Mouse (Mus musculus): Measurements from ENCODE around the gene Calm4.

The Calm4 gene

GRCm38 (mm10) chr13:3856252-3856651, 18.7 kb downstream of the Calm4 start:
- no peak for DNase-seq (ENCODE audit: low spot score in 2 of 2)

GRCm38 (mm10) chr13:3861251-3861650, 23.7 kb downstream of the Calm4 start:
- DNase-seq (ENCODE audit: low spot score in 2 of 2), result no peak

GRCm38 (mm10) chr13:3862325-3862724, 24.8 kb downstream of the Calm4 start:
- no peak for DNase-seq (ENCODE audit: low spot score in 2 of 2)

- peak; percentile 61 to 69 for DNase-seq (ENCODE audit: low spot score in 2 of 2)
Observed at GRCm38 (mm10) chr13:3862922-3863580, 25.5 kb downstream of the Calm4 start.

GRCm38 (mm10) chr13:3865648-3866354, 28.2 kb downstream of the Calm4 start:
- DNase-seq (ENCODE audit: low spot score in 2 of 2), result no peak

- no peak for DNase-seq (ENCODE audit: low spot score in 2 of 2)
Observed at GRCm38 (mm10) chr13:3866355-3867052, 28.9 kb downstream of the Calm4 start.

GRCm38 (mm10) chr13:3867158-3867557, 29.6 kb downstream of the Calm4 start:
- DNase-seq (ENCODE audit: low spot score in 2 of 2), result no peak

GRCm38 (mm10) chr13:3869901-3870300, 32.3 kb downstream of the Calm4 start:
- no peak for DNase-seq (ENCODE audit: low spot score in 2 of 2)

GRCm38 (mm10) chr13:3872832-3873231, 35.3 kb downstream of the Calm4 start:
- no peak for DNase-seq (ENCODE audit: low spot score in 2 of 2)

- DNase-seq (ENCODE audit: low spot score in 2 of 2), result no peak
Observed at GRCm38 (mm10) chr13:3876448-3876847, 38.9 kb downstream of the Calm4 start.

- no peak for DNase-seq (ENCODE audit: low spot score in 2 of 2)
Observed at GRCm38 (mm10) chr13:3877185-3877584, 39.6 kb downstream of the Calm4 start.

GRCm38 (mm10) chr13:3877679-3878220, 40.2 kb downstream of the Calm4 start:
- DNase-seq (ENCODE audit: low spot score in 2 of 2), result no peak

- DNase-seq (ENCODE audit: low spot score in 2 of 2), result no peak
Observed at GRCm38 (mm10) chr13:3886663-3887062, 49.1 kb downstream of the Calm4 start.
